Mouse (Mus musculus) gastrocnemius, adult 8-10 months (tissue): ENCODE results near the gene Nras. TPM values are rescaled to one million over a fixed set of nuclear protein-coding genes. Genes with fewer than 3 reads are reported as not detected.

Experiments used
- DNase-seq, 2 experiments: peaks; one replicate each; pipeline ENCODE4 v3.0.0; 2022; ENCODE audit warnings: low spot score in 2 of 2
- total RNA-seq, 4 experiments: library from RNA; stranded (reverse); gene quantifications; 2 replicates each; pipeline ENCODE4 v1.2.4; 2022

The Nras gene
- total RNA-seq, 4 experiments from 2014 or later: 46.3 to 56.6 (median 51.7) TPM

GRCm38 (mm10) chr3:103098662-103099061 is 40.6 kb downstream of the Nras start:
- DNase-seq: no peak

- no peak for DNase-seq
Observed at GRCm38 (mm10) chr3:103099667-103100066, 41.6 kb downstream of the Nras start.

GRCm38 (mm10) chr3:103100735-103101134 is 42.6 kb downstream of the Nras start:
- DNase-seq: no peak

GRCm38 (mm10) chr3:103101194-103101593 is 43.1 kb downstream of the Nras start:
- DNase-seq: no peak

GRCm38 (mm10) chr3:103101909-103102308 is 43.8 kb downstream of the Nras start:
- peak in 1 of 2 experiments; percentile 28 for DNase-seq

GRCm38 (mm10) chr3:103102454-103103390 is 44.6 kb downstream of the Nras start, which contains the start of gene Dennd2c:
Gene Dennd2c (plus strand): TSS chr3:103102604.
- peak; percentile 90 to 91 for DNase-seq

- DNase-seq: no peak
Observed at GRCm38 (mm10) chr3:103107565-103108240, 49.6 kb downstream of the Nras start.

GRCm38 (mm10) chr3:103112216-103112615 is 54.1 kb downstream of the Nras start:
- DNase-seq: no peak

Other genes starting within 250 kb of the Nras start
- gene Sycp1, start 122.2 kb upstream of the Nras start, total RNA-seq: not detected
- gene Nr1h5, start 94.2 kb upstream of the Nras start, total RNA-seq: not detected
- gene Sike1, start 62.6 kb upstream of the Nras start, total RNA-seq: 10 to 100 TPM; 27.7 to 31.4 (median 29.6) TPM
- 1,000 to 10,000 TPM; 1,070 to 1,406 (median 1,168) TPM for gene Csde1, start 37.9 kb upstream of the Nras start, total RNA-seq
- gene Ampd1, start 15.7 kb downstream of the Nras start, total RNA-seq: 1,000 to 10,000 TPM; 1,212 to 1,718 (median 1,419) TPM
- 1 to 10 TPM; 2.1 to 4.1 (median 3.0) TPM for gene Dennd2c, start 44.3 kb downstream of the Nras start, total RNA-seq
- gene Bcas2, start 113.4 kb downstream of the Nras start, total RNA-seq: 10 to 100 TPM; 38.5 to 46.0 (median 40.4) TPM
- gene Trim33, start 221.0 kb downstream of the Nras start, total RNA-seq: 10 to 100 TPM in 3 of 4 experiments, 1 to 10 TPM in 1; 9.2 to 12.4 (median 11.5) TPM